Mouse (Mus musculus): Measurements from ENCODE around the gene Cecr2. TPM values are rescaled to one million over a fixed set of nuclear protein-coding genes. Genes with fewer than 3 reads are reported as not detected.
A peak's percentile ranks its signal among the peaks of the same experiment; 100 is the strongest.

Cecr2 gene
- 3.6 and 4.0 TPM in 2 replicates for polyA plus RNA-seq (2015; fragmentation: Nextera tagmentation; extraction: Ambion mirVana)

DNA sequence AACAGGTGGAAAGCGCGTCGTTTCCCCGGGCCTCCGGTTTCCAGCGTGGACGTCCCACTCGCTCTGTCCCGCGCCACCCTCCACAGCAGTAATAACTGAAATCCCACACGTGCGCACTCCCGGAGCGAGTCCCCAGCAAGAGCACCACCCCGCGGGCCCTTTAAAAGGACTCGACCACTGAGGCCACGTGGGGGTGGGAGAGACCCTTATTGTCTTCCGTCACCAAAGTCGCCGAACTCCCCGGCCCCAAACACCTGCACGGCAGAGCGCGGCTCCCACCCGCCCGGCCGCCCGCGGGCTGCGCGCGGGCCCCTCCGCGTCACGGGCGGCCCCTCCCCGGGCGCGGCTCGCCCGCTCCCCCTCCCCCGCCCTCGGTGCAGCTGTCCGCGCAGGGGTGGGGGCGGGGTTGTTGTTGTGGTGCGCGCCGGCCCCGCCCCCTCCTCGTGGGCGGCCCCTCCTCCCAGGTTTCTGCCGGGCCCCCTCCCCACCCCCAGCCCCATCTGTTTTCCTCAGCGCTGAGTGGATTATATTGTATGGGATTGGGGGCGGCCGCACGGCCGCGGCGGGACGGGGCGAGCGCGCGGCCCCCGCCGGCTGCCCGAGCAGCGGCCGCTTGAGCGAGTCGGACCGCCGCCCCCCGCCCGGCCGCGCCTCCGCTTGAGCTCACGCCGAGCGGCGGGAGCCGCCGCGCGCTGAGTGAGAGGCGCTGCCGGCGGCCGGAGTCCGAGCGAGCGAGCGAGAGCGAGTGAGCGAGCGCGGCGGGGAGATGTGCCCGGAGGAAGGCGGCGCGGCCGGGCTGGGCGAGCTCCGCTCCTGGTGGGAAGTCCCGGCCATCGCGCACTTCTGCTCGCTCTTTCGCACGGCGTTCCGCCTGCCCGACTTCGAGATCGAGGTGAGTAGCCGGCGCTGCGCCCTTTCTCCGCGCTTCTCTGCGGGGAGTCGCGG, at the start of gene Cecr2:
Cecr2 (plus strand) TSS at position 554 of the 945 bp plus-strand sequence.
- peak within 1 kb of the TSS; percentile 86 for H3K9ac ChIP-seq (replicated peaks; ENCODE audit: low read depth, low read length)
- under 1% methylated on average over 101 of the region's 127 CpGs for WGBS
- peak within 1 kb of the TSS; percentile 88 for H3K4me3 ChIP-seq (replicated peaks; ENCODE audit: low read length)
- H3K4me1 ChIP-seq (replicated peaks; ENCODE audit: control insufficient read depth, insufficient read depth, low read length) = peaks cover 10% of the 10 kb centered on the region
- no peaks in the 10 kb centered on the region for H3K9me3 ChIP-seq (ENCODE audit: control insufficient read depth, low read length)
- peak within 1 kb of the TSS; percentile 96 for H3K27ac ChIP-seq (ENCODE audit: low read length)
- H3K27me3 ChIP-seq (replicated peaks; ENCODE audit: control insufficient read depth, insufficient read depth, low read length) = 0 out of 2 replicates have a peak, but pooled peaks cover 4% of the 10 kb centered on the region
- ATAC-seq = peak; percentile 87
- H3K4me2 ChIP-seq (ENCODE audit: low read length) = peak within 1 kb of the TSS; percentile 94
- H3K36me3 ChIP-seq (ENCODE audit: control insufficient read depth, insufficient read depth) = no peaks in the 10 kb centered on the region

DNA sequence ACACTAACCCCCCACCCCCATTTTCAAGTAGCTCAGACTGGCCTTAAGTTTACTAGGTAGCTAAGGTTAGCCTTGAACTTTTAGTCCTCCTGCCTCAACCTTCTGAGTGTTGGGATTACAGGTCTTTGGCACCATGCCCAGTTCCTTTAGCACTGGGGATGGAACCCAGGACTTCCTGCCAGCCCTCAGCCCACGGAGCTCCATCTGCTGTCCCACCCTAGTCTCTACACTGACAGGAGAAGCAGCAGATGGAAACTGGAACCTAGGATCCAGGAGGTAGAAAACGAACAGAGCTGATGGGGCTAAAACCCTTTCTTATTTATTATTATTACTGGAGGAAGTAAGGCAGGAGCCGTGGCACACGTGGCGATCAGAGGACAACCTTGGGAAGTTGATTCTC, 48.6 kb upstream of the Cecr2 start:
- Histone ChIP-seq H3K36me3 (ENCODE audit: control insufficient read depth, insufficient read depth) (no peaks in the 10 kb centered on the region), H3K27me3 (replicated peaks; ENCODE audit: control insufficient read depth, insufficient read depth, low read length) (no peaks in the 10 kb centered on the region), H3K4me2 (ENCODE audit: low read length) (no peak overlapping the region), H3K27ac (ENCODE audit: low read length) (no peak overlapping the region), H3K4me1 (replicated peaks; ENCODE audit: control insufficient read depth, insufficient read depth, low read length) (no peaks in the 10 kb centered on the region), H3K9me3 (ENCODE audit: control insufficient read depth, low read length) (no peaks in the 10 kb centered on the region), H3K9ac (replicated peaks; ENCODE audit: low read depth, low read length) (no peak overlapping the region), H3K4me3 (replicated peaks; ENCODE audit: low read length) (no peak overlapping the region)
- ATAC-seq = no peak
- WGBS = 74% methylated on average over 5 of the region's 5 CpGs

DNA sequence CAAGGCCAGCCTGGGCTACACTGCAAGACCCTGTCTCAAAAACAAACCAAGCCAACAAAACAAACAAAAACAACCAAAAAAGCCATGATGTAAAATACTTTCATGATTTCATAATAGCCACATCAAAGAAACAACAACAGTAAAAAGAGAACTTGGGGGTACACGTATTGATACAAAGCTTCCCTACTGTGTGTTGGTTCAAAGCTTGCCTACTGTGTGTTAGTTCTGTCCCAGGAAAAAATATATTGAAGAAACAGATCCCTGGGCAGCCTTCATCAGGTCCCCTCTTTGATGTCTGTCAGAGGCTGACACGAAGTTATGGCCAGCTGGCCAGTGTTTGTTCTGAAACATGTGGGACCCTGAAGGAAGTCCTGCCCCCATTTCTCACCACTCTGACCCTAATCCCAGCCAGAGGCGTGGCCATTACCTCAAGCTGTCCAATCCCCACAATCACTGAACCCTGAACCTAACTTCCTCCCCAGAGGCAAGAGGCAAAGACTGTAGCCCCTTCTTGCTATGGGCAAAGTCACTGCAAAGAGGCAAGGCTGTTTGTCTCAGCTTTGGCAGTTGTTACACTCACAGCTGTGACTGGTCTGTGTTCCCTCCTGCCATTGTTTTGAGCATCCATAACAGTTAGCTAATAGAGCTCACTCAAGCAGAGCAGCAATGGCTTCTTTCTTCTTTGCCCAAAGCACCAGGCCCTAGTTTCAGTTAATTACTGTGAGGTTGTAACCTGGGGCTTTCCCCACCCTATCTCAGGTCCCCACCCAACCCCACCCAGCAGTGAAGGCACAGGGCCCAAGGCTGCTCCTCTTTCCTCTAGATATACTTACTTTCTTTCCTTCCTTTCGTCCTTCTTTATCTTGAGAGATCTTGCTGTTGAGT, 47.4 kb upstream of the Cecr2 start:
- Histone ChIP-seq H3K27me3 (replicated peaks; ENCODE audit: control insufficient read depth, insufficient read depth, low read length) (no peaks in the 10 kb centered on the region), H3K9me3 (ENCODE audit: control insufficient read depth, low read length) (no peaks in the 10 kb centered on the region), H3K4me1 (replicated peaks; ENCODE audit: control insufficient read depth, insufficient read depth, low read length) (no peaks in the 10 kb centered on the region), H3K36me3 (ENCODE audit: control insufficient read depth, insufficient read depth) (no peaks in the 10 kb centered on the region), H3K9ac (replicated peaks; ENCODE audit: low read depth, low read length) (no peak overlapping the region), H3K27ac (ENCODE audit: low read length) (no peak overlapping the region), H3K4me3 (replicated peaks; ENCODE audit: low read length) (no peak overlapping the region), H3K4me2 (ENCODE audit: low read length) (no peak overlapping the region)
- WGBS = 83% methylated on average over 4 of the region's 4 CpGs
- ATAC-seq = no peak

DNA sequence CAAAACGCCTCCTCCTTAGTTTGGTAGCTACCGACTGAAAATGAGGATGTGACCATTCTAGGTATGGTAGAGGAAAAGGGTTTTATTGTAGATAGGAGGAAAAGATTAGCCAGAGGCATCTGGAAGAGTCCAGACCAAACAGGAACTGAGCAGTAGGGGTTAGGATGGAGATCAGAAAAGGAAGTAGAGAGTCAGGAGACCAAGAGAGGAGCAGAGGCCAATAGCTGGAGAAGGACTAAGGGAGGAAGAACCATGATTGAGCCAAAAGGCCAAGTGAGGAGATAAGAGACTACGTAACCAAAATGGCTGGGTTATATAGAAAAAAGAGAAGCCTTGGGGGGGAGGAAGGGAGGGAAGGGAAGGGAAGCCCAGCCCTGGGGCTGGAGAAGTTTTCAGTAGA, 46.0 kb upstream of the Cecr2 start:
- Histone ChIP-seq H3K9ac (replicated peaks; ENCODE audit: low read depth, low read length) (no peak overlapping the region), H3K4me1 (replicated peaks; ENCODE audit: control insufficient read depth, insufficient read depth, low read length) (no peaks in the 10 kb centered on the region), H3K4me3 (replicated peaks; ENCODE audit: low read length) (no peak overlapping the region), H3K27ac (ENCODE audit: low read length) (no peak overlapping the region), H3K4me2 (ENCODE audit: low read length) (no peak overlapping the region), H3K9me3 (ENCODE audit: control insufficient read depth, low read length) (no peaks in the 10 kb centered on the region), H3K27me3 (replicated peaks; ENCODE audit: control insufficient read depth, insufficient read depth, low read length) (no peaks in the 10 kb centered on the region), H3K36me3 (ENCODE audit: control insufficient read depth, insufficient read depth) (no peaks in the 10 kb centered on the region)
- no peak for ATAC-seq
- 85% methylated on average over 3 of the region's 3 CpGs for WGBS

DNA sequence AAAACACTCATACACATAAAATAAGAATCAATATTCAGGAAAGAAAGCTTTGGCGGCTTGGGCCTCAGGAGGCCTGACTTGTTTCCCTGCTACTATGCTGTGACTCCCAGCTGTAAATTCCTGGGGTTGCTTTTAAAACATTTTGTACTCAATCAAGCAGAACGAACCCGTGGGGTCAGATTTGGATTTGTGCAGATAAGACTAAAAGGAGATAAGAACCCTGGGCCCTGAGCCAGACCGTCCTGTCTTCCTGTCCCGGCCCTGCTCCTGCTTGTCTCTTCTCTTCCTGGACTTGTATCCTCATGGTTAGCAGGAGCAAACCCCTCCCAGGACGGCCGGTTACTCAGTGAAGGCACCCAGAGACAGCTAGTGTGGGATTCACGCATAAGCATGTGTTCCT, 41.1 kb upstream of the Cecr2 start:
- H3K9ac ChIP-seq (replicated peaks; ENCODE audit: low read depth, low read length) = no peak overlapping the region
- no peaks in the 10 kb centered on the region for H3K36me3 ChIP-seq (ENCODE audit: control insufficient read depth, insufficient read depth)
- no peak overlapping the region for H3K4me2 ChIP-seq (ENCODE audit: low read length)
- 65% methylated on average over 8 of the region's 8 CpGs for WGBS
- H3K9me3 ChIP-seq (ENCODE audit: control insufficient read depth, low read length) = no peaks in the 10 kb centered on the region
- no peak overlapping the region for H3K4me3 ChIP-seq (replicated peaks; ENCODE audit: low read length)
- H3K4me1 ChIP-seq (replicated peaks; ENCODE audit: control insufficient read depth, insufficient read depth, low read length) = no peaks in the 10 kb centered on the region
- H3K27me3 ChIP-seq (replicated peaks; ENCODE audit: control insufficient read depth, insufficient read depth, low read length) = no peaks in the 10 kb centered on the region
- no peak overlapping the region for H3K27ac ChIP-seq (ENCODE audit: low read length)
- no peak for ATAC-seq

DNA sequence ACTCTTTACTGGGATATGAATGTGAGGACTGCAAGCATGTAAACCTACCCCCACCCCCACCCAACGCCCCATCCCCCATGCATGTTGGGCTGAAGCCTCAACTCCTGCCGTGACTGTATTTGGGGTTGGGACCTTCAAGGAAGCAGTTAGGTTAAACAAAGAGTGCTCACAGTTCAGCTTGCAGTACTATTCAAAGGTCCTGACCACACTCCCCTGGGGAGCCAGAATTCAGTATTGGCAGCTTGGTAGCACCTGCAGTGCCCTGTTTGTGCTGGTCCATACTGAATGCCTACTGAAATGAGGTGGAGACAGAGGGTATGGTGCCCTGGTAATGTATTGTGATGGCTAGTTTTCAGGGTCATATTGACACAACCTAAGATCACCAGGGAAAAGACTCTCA, 39.1 kb upstream of the Cecr2 start:
- Histone ChIP-seq H3K4me1 (replicated peaks; ENCODE audit: control insufficient read depth, insufficient read depth, low read length) (no peaks in the 10 kb centered on the region), H3K9ac (replicated peaks; ENCODE audit: low read depth, low read length) (no peak overlapping the region), H3K27ac (ENCODE audit: low read length) (no peak overlapping the region), H3K27me3 (replicated peaks; ENCODE audit: control insufficient read depth, insufficient read depth, low read length) (no peaks in the 10 kb centered on the region), H3K4me2 (ENCODE audit: low read length) (no peak overlapping the region), H3K36me3 (ENCODE audit: control insufficient read depth, insufficient read depth) (no peaks in the 10 kb centered on the region), H3K9me3 (ENCODE audit: control insufficient read depth, low read length) (no peaks in the 10 kb centered on the region), H3K4me3 (replicated peaks; ENCODE audit: low read length) (no peak overlapping the region)
- WGBS = 60% methylated on average over 2 of the region's 2 CpGs
- ATAC-seq = no peak

DNA sequence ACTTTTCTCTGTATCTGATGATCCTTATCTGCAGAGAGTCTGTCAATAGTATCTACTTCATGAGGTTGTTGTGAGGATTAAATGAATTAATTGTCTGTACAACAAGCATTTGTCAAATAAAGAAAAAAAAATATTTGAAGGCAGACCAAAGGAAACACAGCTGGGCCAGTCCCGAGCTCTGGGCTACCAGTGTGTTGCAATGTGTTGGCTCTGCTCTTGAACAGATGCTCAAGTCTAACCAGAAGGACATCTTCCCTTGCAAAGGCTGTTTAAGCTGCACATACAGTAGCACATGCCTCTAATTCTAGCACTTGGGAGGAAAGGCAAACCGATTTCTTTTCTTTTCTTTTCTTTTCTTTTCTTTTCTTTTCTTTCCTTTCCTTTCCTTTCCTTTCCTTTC, 37.2 kb upstream of the Cecr2 start:
- Histone ChIP-seq H3K4me1 (replicated peaks; ENCODE audit: control insufficient read depth, insufficient read depth, low read length) (no peaks in the 10 kb centered on the region), H3K27me3 (replicated peaks; ENCODE audit: control insufficient read depth, insufficient read depth, low read length) (no peaks in the 10 kb centered on the region), H3K4me3 (replicated peaks; ENCODE audit: low read length) (no peak overlapping the region), H3K9me3 (ENCODE audit: control insufficient read depth, low read length) (no peaks in the 10 kb centered on the region), H3K9ac (replicated peaks; ENCODE audit: low read depth, low read length) (no peak overlapping the region), H3K4me2 (ENCODE audit: low read length) (no peak overlapping the region), H3K36me3 (ENCODE audit: control insufficient read depth, insufficient read depth) (no peaks in the 10 kb centered on the region), H3K27ac (ENCODE audit: low read length) (no peak overlapping the region)
- no peak for ATAC-seq
- WGBS = 66% methylated on average over 2 of the region's 2 CpGs

DNA sequence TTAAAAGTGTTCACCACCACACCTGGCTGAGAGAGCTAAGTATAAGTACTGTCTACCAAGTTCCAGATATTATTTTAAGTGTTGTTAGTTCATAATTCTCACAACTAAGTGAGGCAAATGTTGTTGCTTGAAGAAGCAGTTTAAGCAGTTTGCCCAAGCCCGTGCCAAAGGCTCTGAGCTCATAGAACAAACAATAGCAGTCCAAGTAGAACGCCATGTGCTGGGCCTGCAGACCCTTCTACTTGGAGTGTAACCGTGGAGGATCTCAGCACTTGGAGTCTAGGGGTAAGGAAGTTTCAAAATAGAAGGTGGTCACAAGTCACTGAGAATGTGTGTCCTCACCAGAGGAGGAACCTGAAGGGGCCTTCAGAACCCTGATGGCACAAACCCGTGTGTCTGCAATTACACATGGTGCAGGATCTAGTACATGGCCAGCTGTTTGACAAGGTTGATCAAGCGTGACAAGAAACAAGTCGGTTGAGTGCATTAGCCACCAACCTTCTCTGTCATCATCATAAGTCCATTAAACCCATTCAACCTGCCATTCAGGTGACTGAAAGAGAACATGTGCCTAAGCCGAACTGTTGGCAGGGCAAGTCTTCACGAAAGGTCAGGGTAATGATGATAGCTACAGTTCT, 30.7 kb upstream of the Cecr2 start:
- ATAC-seq = no peak
- H3K4me1 ChIP-seq (replicated peaks; ENCODE audit: control insufficient read depth, insufficient read depth, low read length) = no peaks in the 10 kb centered on the region
- no peak overlapping the region for H3K27ac ChIP-seq (ENCODE audit: low read length)
- no peak overlapping the region for H3K4me3 ChIP-seq (replicated peaks; ENCODE audit: low read length)
- 87% methylated on average over 8 of the region's 8 CpGs for WGBS
- H3K4me2 ChIP-seq (ENCODE audit: low read length) = no peak overlapping the region
- no peaks in the 10 kb centered on the region for H3K9me3 ChIP-seq (ENCODE audit: control insufficient read depth, low read length)
- H3K36me3 ChIP-seq (ENCODE audit: control insufficient read depth, insufficient read depth) = no peaks in the 10 kb centered on the region
- no peak overlapping the region for H3K9ac ChIP-seq (replicated peaks; ENCODE audit: low read depth, low read length)
- no peaks in the 10 kb centered on the region for H3K27me3 ChIP-seq (replicated peaks; ENCODE audit: control insufficient read depth, insufficient read depth, low read length)

DNA sequence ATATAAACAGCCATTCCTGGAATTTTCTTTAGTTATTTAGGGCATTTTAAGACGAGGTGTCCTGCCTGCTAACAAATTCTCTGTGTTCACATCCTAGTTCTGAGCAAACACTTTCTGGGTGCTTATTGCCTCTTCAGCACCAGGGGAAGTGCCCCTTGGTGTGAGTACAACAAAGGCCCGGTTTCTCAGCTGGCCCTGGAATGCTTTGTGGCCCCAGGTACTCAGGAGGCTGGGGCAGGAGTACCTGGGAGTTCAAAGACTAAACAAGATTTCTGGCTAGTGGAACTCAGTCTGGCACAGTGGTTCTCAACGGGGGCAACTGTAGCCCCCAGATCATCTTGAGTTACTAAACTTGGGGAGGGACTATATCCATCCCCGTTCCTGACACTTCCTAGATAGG, 26.6 kb upstream of the Cecr2 start:
- no peak for ATAC-seq
- Histone ChIP-seq H3K9me3 (ENCODE audit: control insufficient read depth, low read length) (no peaks in the 10 kb centered on the region), H3K27me3 (replicated peaks; ENCODE audit: control insufficient read depth, insufficient read depth, low read length) (no peaks in the 10 kb centered on the region), H3K36me3 (ENCODE audit: control insufficient read depth, insufficient read depth) (no peaks in the 10 kb centered on the region), H3K9ac (replicated peaks; ENCODE audit: low read depth, low read length) (no peak overlapping the region), H3K4me2 (ENCODE audit: low read length) (no peak overlapping the region), H3K4me1 (replicated peaks; ENCODE audit: control insufficient read depth, insufficient read depth, low read length) (no peaks in the 10 kb centered on the region), H3K4me3 (replicated peaks; ENCODE audit: low read length) (no peak overlapping the region), H3K27ac (ENCODE audit: low read length) (no peak overlapping the region)
- 30% methylated on average over 4 of the region's 4 CpGs for WGBS
